Mouse (Mus musculus) hindbrain, postnatal 0 days (tissue): ENCODE results near the gene Nap1l5. TPM values are rescaled to one million over a fixed set of nuclear protein-coding genes. Genes with fewer than 3 reads are reported as not detected.
A peak's percentile ranks its signal among the peaks of the same experiment; 100 is the strongest.

ENCODE experiments used
- ATAC-seq: fragments of 200-750 bp; cut with Nextera tagmentation; 2 replicates; pipeline ENCODE4 v1.8.0; 2017; ENCODE audit warnings: mild to moderate bottlenecking, moderate TSS enrichment, moderate library complexity
- DNase-seq: peaks from one replicate; pipeline ENCODE4 v3.0.0-alpha.2; 2015; ENCODE audit warnings: low spot score
- H3K27ac ChIP-seq: fragments of 300-500 bp; sonication (generic); 2 replicates; pipeline ENCODE4 v1.5.1; 2014; ENCODE audit warnings: mild to moderate bottlenecking
- H3K27me3 ChIP-seq: fragments of 300-500 bp; sonication (generic); 2 replicates; pipeline ENCODE4 v1.6.1; 2014; ENCODE audit warnings: low read length, mixed read lengths; ENCODE audit not compliant: insufficient read depth
- H3K36me3 ChIP-seq: fragments of 300-500 bp; sonication (generic); 2 replicates; pipeline ENCODE4 v1.6.1; 2014; ENCODE audit warnings: low read length, mixed read lengths; ENCODE audit not compliant: insufficient read depth
- H3K4me1 ChIP-seq: fragments of 300-500 bp; sonication (generic); 2 replicates; pipeline ENCODE4 v1.6.1; 2014; ENCODE audit warnings: antibody characterized with exemption, low read length, mixed read lengths; ENCODE audit not compliant: insufficient read depth
- H3K4me2 ChIP-seq: fragments of 300-500 bp; sonication (generic); 2 replicates; pipeline ENCODE4 v1.6.1; 2014; ENCODE audit warnings: low read depth, mild to moderate bottlenecking, low read length, moderate library complexity, mixed read lengths
- H3K4me3 ChIP-seq: fragments of 300-500 bp; sonication (generic); 2 replicates; pipeline ENCODE4 v1.5.1; 2014; ENCODE audit warnings: low read length
- H3K9ac ChIP-seq: fragments of 300-500 bp; sonication (generic); replicated peaks from 2 replicates; pipeline ENCODE4 v1.6.1; 2014; ENCODE audit warnings: mild to moderate bottlenecking, low read length, moderate library complexity, mixed read lengths
- H3K9me3 ChIP-seq: fragments of 300-500 bp; sonication (generic); 2 replicates; pipeline ENCODE4 v1.6.1; 2016; ENCODE audit warnings: low read length, mixed read lengths
- CTCF ChIP-seq: IDR thresholded peaks from 2 replicates; pipeline ENCODE4 v1.5.1; 2016; ENCODE audit warnings: antibody characterized with exemption, control low read depth, low read depth
- WGBS: fragments of 180-500 bp; shearing (Covaris S2); extraction: QIAGEN DNeasy Blood & Tissue Kit; methylation state at CpG from one replicate; pipeline ENCODE4 v1.1.7; 2014; 5-methylcytosine and 5-hydroxymethylcytosine counted together
- polyA plus RNA-seq: library from polyadenylated mRNA; unstranded; fragments of >200 nt; fragmentation: Nextera tagmentation; extraction: Ambion mirVana; gene quantifications from 2 replicates; pipeline ENCODE4 v1.2.1, GENCODE M21; 2015
- total RNA-seq: library from RNA; depleted of rRNA; stranded (reverse); fragments of >200 nt; gene quantifications from 2 replicates; pipeline ENCODE4 v1.2.3, GENCODE M21; 2014

Nap1l5 gene
- total and polyA plus RNA-seq, 2 experiments from 2014 or later: 169 to 670 TPM

- no peak for ATAC-seq
- no peak for DNase-seq
- H3K36me3 ChIP-seq: no peaks in the 10 kb centered on the region
- 79% methylated on average over 5 of the region's 5 CpGs for WGBS
- no peak for TF ChIP-seq CTCF
- H3K27me3 ChIP-seq: no peaks in the 10 kb centered on the region
- H3K4me2 ChIP-seq: no peak overlapping the region
- H3K4me1 ChIP-seq: no peaks in the 10 kb centered on the region
- no peak overlapping the region for H3K4me3 ChIP-seq
- H3K9me3 ChIP-seq: no peaks in the 10 kb centered on the region
- no peak overlapping the region for H3K27ac ChIP-seq
- H3K9ac ChIP-seq: no peak overlapping the region
Observed at GRCm38 (mm10) chr6:58912842-58913241, 6.0 kb upstream of the Nap1l5 start.

GRCm38 (mm10) chr6:58907791-58908190, 915 bp upstream of the Nap1l5 start:
- Histone ChIP-seq H3K36me3 (no peaks in the 10 kb centered on the region; the same call in 1 of the 2 replicates), H3K27me3 (no peaks in the 10 kb centered on the region), H3K9me3 (0 out of 2 replicates have a peak, but pooled peaks cover 4% of the 10 kb centered on the region), H3K9ac (no peak overlapping the region), H3K4me2 (peak overlapping the region; percentile 58; the same call in 1 of the 2 replicates), H3K27ac (peak overlapping the region; percentile 81), H3K4me3 (no peak overlapping the region), H3K4me1 (no peaks in the 10 kb centered on the region)
- 56% methylated on average over 2 of the region's 2 CpGs for WGBS
- DNase-seq (no peak), ATAC-seq (no peak)
- TF ChIP-seq CTCF: no peak

GRCm38 (mm10) chr6:58907336-58907735, 460 bp upstream of the Nap1l5 start:
- peak overlapping the region; percentile 37; the same call in 1 of the 2 replicates for H3K9ac ChIP-seq
- peak overlapping the region; percentile 81 for H3K27ac ChIP-seq
- DNase-seq: no peak
- peak overlapping the region; percentile 58 for H3K4me2 ChIP-seq
- peak overlapping the region; percentile 49 for H3K4me3 ChIP-seq
- no peaks in the 10 kb centered on the region; the same call in 1 of the 2 replicates for H3K36me3 ChIP-seq
- no peak for ATAC-seq
- no peaks in the 10 kb centered on the region for H3K27me3 ChIP-seq
- WGBS: 67% methylated on average over 8 of the region's 8 CpGs
- TF ChIP-seq CTCF: no peak
- H3K4me1 ChIP-seq: no peaks in the 10 kb centered on the region
- H3K9me3 ChIP-seq: 0 out of 2 replicates have a peak, but pooled peaks cover 4% of the 10 kb centered on the region

- ATAC-seq (no peak), DNase-seq (peak; percentile 56)
- no peak overlapping the region for H3K9ac ChIP-seq
- H3K27ac ChIP-seq: no peak overlapping the region
- peak overlapping the region; percentile 58; the same call in 1 of the 2 replicates for H3K4me2 ChIP-seq
- TF ChIP-seq CTCF: no peak
- no peak overlapping the region for H3K4me3 ChIP-seq
- H3K4me1 ChIP-seq: peaks cover 4% of the 10 kb centered on the region
- no peaks in the 10 kb centered on the region; the same call in 1 of the 2 replicates for H3K36me3 ChIP-seq
- no peaks in the 10 kb centered on the region for H3K27me3 ChIP-seq
- 44% methylated on average over 3 of the region's 3 CpGs for WGBS
- 0 out of 2 replicates have a peak, but pooled peaks cover 4% of the 10 kb centered on the region for H3K9me3 ChIP-seq
Observed at GRCm38 (mm10) chr6:58904551-58904950, 2.3 kb downstream of the Nap1l5 start.

- Histone ChIP-seq H3K9me3 (0 out of 2 replicates have a peak, but pooled peaks cover 4% of the 10 kb centered on the region), H3K4me1 (peaks cover 4% of the 10 kb centered on the region), H3K4me2 (peak overlapping the region; percentile 40), H3K9ac (peak overlapping the region; percentile 35; the same call in 1 of the 2 replicates), H3K4me3 (peak overlapping the region; percentile 11; the same call in 1 of the 2 replicates), H3K36me3 (no peaks in the 10 kb centered on the region; the same call in 1 of the 2 replicates), H3K27ac (peak overlapping the region; percentile 75), H3K27me3 (no peaks in the 10 kb centered on the region)
- peak; percentile 92 for DNase-seq
- ATAC-seq: peak; percentile 86
- TF ChIP-seq CTCF: no peak
- 8% methylated on average over 8 of the region's 8 CpGs for WGBS
Observed at GRCm38 (mm10) chr6:58903171-58903570, 3.7 kb downstream of the Nap1l5 start.

GRCm38 (mm10) chr6:58900536-58900935, 6.3 kb downstream of the Nap1l5 start:
- Histone ChIP-seq H3K9me3 (no peaks in the 10 kb centered on the region), H3K27me3 (no peaks in the 10 kb centered on the region), H3K36me3 (peaks cover 4% of the 10 kb centered on the region), H3K27ac (no peak overlapping the region), H3K4me2 (no peak overlapping the region), H3K4me3 (no peak overlapping the region), H3K9ac (no peak overlapping the region), H3K4me1 (peaks cover 4% of the 10 kb centered on the region)
- ATAC-seq (no peak), DNase-seq (no peak)
- TF ChIP-seq CTCF: no peak
- WGBS: 86% methylated on average over 7 of the region's 7 CpGs

- Histone ChIP-seq H3K27me3 (no peaks in the 10 kb centered on the region), H3K4me2 (no peak overlapping the region), H3K9ac (no peak overlapping the region), H3K4me3 (no peak overlapping the region), H3K27ac (no peak overlapping the region), H3K4me1 (peaks cover 4% of the 10 kb centered on the region), H3K9me3 (no peaks in the 10 kb centered on the region), H3K36me3 (peaks cover 9% of the 10 kb centered on the region)
- no peak for TF ChIP-seq CTCF
- ATAC-seq: no peak
- no peak for DNase-seq
- WGBS: 86% methylated on average over 3 of the region's 3 CpGs
Observed at GRCm38 (mm10) chr6:58899076-58899475, 7.8 kb downstream of the Nap1l5 start.
